Mouse (Mus musculus): Measurements from ENCODE around the gene Doc2a. TPM values are rescaled to one million over a fixed set of nuclear protein-coding genes. Genes with fewer than 3 reads are reported as not detected.

Doc2a gene
- 0.24 and 0.37 TPM in 2 replicates for polyA plus RNA-seq (2015; fragmentation: Nextera tagmentation; extraction: Ambion mirVana)

DNA sequence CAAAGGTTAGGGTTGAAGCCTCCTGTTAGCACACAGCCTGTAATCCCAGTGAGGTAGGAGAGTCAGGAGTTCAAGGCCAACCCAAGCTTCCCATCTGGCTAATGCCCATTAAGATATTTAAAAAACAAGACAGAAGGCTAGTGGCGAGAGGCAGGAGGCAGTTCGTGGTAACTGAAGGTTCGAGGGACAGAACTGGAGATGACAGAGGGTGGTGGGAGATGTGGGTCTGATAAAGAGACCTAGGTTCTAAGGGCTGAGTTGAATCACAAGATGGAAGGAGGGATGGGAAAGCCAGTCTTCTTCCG is at the start of gene Doc2a:
Gene Doc2a (plus strand): TSS at position 301 of the 305 bp plus-strand sequence.

GRCm38 (mm10) chr7:126831539-126831938 is 15.7 kb upstream of the Doc2a start, which contains the start of gene 4930451I11Rik:
TSS of gene 4930451I11Rik (minus strand) at chr7:126831639.

GRCm38 (mm10) chr7:126861429-126862130 is 14.4 kb downstream of the Doc2a start, which contains the start of gene Hirip3:
TSS of gene Hirip3 (plus strand) at chr7:126861972.

GRCm38 (mm10) chr7:126862147-126862784 is 15.1 kb downstream of the Doc2a start, which contains the start of gene Ino80e:
TSS of gene Ino80e (minus strand) at chr7:126862377.

GRCm38 (mm10) chr7:126884286-126885164 is 37.3 kb downstream of the Doc2a start, which contains the start of gene Taok2:
TSS of gene Taok2 (minus strand) at chr7:126884703.

Other genes with a start within 250 kb of the Doc2a start
- 28.9 and 66.2 TPM in 2 replicates for gene Nupr1, start 216.6 kb upstream of the Doc2a start, polyA plus RNA-seq (2015; fragmentation: Nextera tagmentation; extraction: Ambion mirVana)
- 17.4 and 21.8 TPM in 2 replicates for gene Sgf29, start 198.1 kb upstream of the Doc2a start, polyA plus RNA-seq (2015; fragmentation: Nextera tagmentation; extraction: Ambion mirVana)
- 27.9 and 56.4 TPM in 2 replicates for gene Sult1a1, start 171.0 kb upstream of the Doc2a start, polyA plus RNA-seq (2015; fragmentation: Nextera tagmentation; extraction: Ambion mirVana)
- 73.2 and 75.7 TPM in 2 replicates for gene Bola2, start 152.0 kb upstream of the Doc2a start, polyA plus RNA-seq (2015; fragmentation: Nextera tagmentation; extraction: Ambion mirVana)
- gene Slx1b, start 151.6 kb upstream of the Doc2a start, polyA plus RNA-seq (2015; fragmentation: Nextera tagmentation; extraction: Ambion mirVana), result 3.7 and 5.2 TPM in 2 replicates
- 12.8 and 18.1 TPM in 2 replicates for gene Coro1a, start 139.6 kb upstream of the Doc2a start, polyA plus RNA-seq (2015; fragmentation: Nextera tagmentation; extraction: Ambion mirVana)
- gene Mapk3, start 87.8 kb upstream of the Doc2a start, polyA plus RNA-seq (2015; fragmentation: Nextera tagmentation; extraction: Ambion mirVana), result 40.3 and 40.6 TPM in 2 replicates
- 1.2 and 2.3 TPM in 2 replicates for gene Gdpd3, start 81.1 kb upstream of the Doc2a start, polyA plus RNA-seq (2015; fragmentation: Nextera tagmentation; extraction: Ambion mirVana)
- 155 and 192 TPM in 2 replicates for gene Ypel3, start 70.5 kb upstream of the Doc2a start, polyA plus RNA-seq (2015; fragmentation: Nextera tagmentation; extraction: Ambion mirVana)
- gene Tbx6, start 65.9 kb upstream of the Doc2a start, polyA plus RNA-seq (2015; fragmentation: Nextera tagmentation; extraction: Ambion mirVana), result 0.15 and 0.27 TPM in 2 replicates
- gene Ppp4c, start 54.9 kb upstream of the Doc2a start, polyA plus RNA-seq (2015; fragmentation: Nextera tagmentation; extraction: Ambion mirVana), result 94.5 and 113 TPM in 2 replicates
- gene Fam57b, start 49.7 kb upstream of the Doc2a start, polyA plus RNA-seq (2015; fragmentation: Nextera tagmentation; extraction: Ambion mirVana), result 1.6 and 1.8 TPM in 2 replicates
- gene 4930451I11Rik, start 15.8 kb upstream of the Doc2a start, polyA plus RNA-seq (2015; fragmentation: Nextera tagmentation; extraction: Ambion mirVana), result not detected in 2 replicates
- 10.0 TPM in 2 replicates for gene Hirip3, start 14.6 kb downstream of the Doc2a start, polyA plus RNA-seq (2015; fragmentation: Nextera tagmentation; extraction: Ambion mirVana)
- gene Ino80e, start 15.0 kb downstream of the Doc2a start, polyA plus RNA-seq (2015; fragmentation: Nextera tagmentation; extraction: Ambion mirVana), result 28.3 and 39.2 TPM in 2 replicates
- gene Taok2, start 37.3 kb downstream of the Doc2a start, polyA plus RNA-seq (2015; fragmentation: Nextera tagmentation; extraction: Ambion mirVana), result 17.4 and 18.3 TPM in 2 replicates
- gene Tmem219, start 75.5 kb downstream of the Doc2a start, polyA plus RNA-seq (2015; fragmentation: Nextera tagmentation; extraction: Ambion mirVana), result 22.8 and 29.8 TPM in 2 replicates
- gene Kctd13, start 81.5 kb downstream of the Doc2a start, polyA plus RNA-seq (2015; fragmentation: Nextera tagmentation; extraction: Ambion mirVana), result 6.0 and 7.1 TPM in 2 replicates
- gene Asphd1, start 102.2 kb downstream of the Doc2a start, polyA plus RNA-seq (2015; fragmentation: Nextera tagmentation; extraction: Ambion mirVana), result not detected in 2 replicates
- gene Sez6l2, start 103.1 kb downstream of the Doc2a start, polyA plus RNA-seq (2015; fragmentation: Nextera tagmentation; extraction: Ambion mirVana), result 0.65 and 0.96 TPM in 2 replicates
- 45.2 and 57.4 TPM in 2 replicates for gene Cdipt, start 128.5 kb downstream of the Doc2a start, polyA plus RNA-seq (2015; fragmentation: Nextera tagmentation; extraction: Ambion mirVana)
- gene Cdiptos, start 128.7 kb downstream of the Doc2a start, polyA plus RNA-seq (2015; fragmentation: Nextera tagmentation; extraction: Ambion mirVana), result 1.2 and 1.6 TPM in 2 replicates
- gene Mvp, start 167.2 kb downstream of the Doc2a start, polyA plus RNA-seq (2015; fragmentation: Nextera tagmentation; extraction: Ambion mirVana), result 13.8 and 18.8 TPM in 2 replicates
- gene Pagr1b, start 169.1 kb downstream of the Doc2a start, polyA plus RNA-seq (2015; fragmentation: Nextera tagmentation; extraction: Ambion mirVana), result not detected in 2 replicates
- 37.2 and 37.9 TPM in 2 replicates for gene Pagr1a, start 169.9 kb downstream of the Doc2a start, polyA plus RNA-seq (2015; fragmentation: Nextera tagmentation; extraction: Ambion mirVana)
- gene Gm42742, start 173.7 kb downstream of the Doc2a start, polyA plus RNA-seq (2015; fragmentation: Nextera tagmentation; extraction: Ambion mirVana), result 9.2 and 17.4 TPM in 2 replicates
- gene Prrt2, start 173.8 kb downstream of the Doc2a start, polyA plus RNA-seq (2015; fragmentation: Nextera tagmentation; extraction: Ambion mirVana), result 3.0 and 4.0 TPM in 2 replicates
- 21.3 and 26.0 TPM in 2 replicates for gene Maz, start 179.6 kb downstream of the Doc2a start, polyA plus RNA-seq (2015; fragmentation: Nextera tagmentation; extraction: Ambion mirVana)
- gene Kif22, start 195.1 kb downstream of the Doc2a start, polyA plus RNA-seq (2015; fragmentation: Nextera tagmentation; extraction: Ambion mirVana), result 20.9 and 23.2 TPM in 2 replicates
- gene Zg16, start 239.9 kb downstream of the Doc2a start, polyA plus RNA-seq (2015; fragmentation: Nextera tagmentation; extraction: Ambion mirVana), result not detected in 2 replicates
- gene AI467606, start 243.9 kb downstream of the Doc2a start, polyA plus RNA-seq (2015; fragmentation: Nextera tagmentation; extraction: Ambion mirVana), result 2.4 and 2.7 TPM in 2 replicates

Measured in skeletal muscle tissue, postnatal 0 days (tissue).